Comparison of ENCODE assay signal across 10 mouse cellular contexts in genomic region chr4:135439904-135440522, GRCm38 (mm10). TPM values are rescaled to one million over a fixed set of nuclear protein-coding genes. Genes with fewer than 3 reads are reported as not detected.
DNase-seq lines count a peak whose midpoint lies in the region; ATAC-seq and TF ChIP-seq lines count a peak whose summit lies in the region.
"Had no signal": no experiment of that assay in that cellular context is flagged by ENCODE, and none has a peak within 500 bp of the region (broad histone marks: within the 10 kb centered on the region; RNA-seq: fewer than 3 reads in every experiment).

No protein-coding gene starts in this region.

- peak overlapping the region; percentile 19; the same call in 1 of the 2 replicates for H3K4me3 ChIP-seq in liver, postnatal 0 days (ENCODE audit: low read depth, low read length)
- H3K4me3 ChIP-seq: neural tube, embryonic 13.5 days had no signal

- TF ChIP-seq EP300 in liver, postnatal 0 days (IDR thresholded peaks at IDR 0.05; ENCODE audit: low read depth): peak; percentile 92

- peak overlapping the region; percentile 91 for H3K27ac ChIP-seq in liver, postnatal 0 days (ENCODE audit: low read depth)
- H3K27ac ChIP-seq: embryonic facial prominence, embryonic 15.5 days; neural tube, embryonic 13.5 days had no signal

- H3K4me1 ChIP-seq in liver, postnatal 0 days (ENCODE audit: insufficient read depth): peaks cover 14% of the 10 kb centered on the region

- H3K9me3 ChIP-seq in liver, postnatal 0 days (ENCODE audit: low read length): no peaks in the 10 kb centered on the region
- H3K9me3 ChIP-seq: embryonic facial prominence, embryonic 15.5 days; neural tube, embryonic 13.5 days had no signal

- no peaks in the 10 kb centered on the region for H3K27me3 ChIP-seq in liver, postnatal 0 days (ENCODE audit: insufficient read depth, low read length)
- H3K27me3 ChIP-seq: embryonic facial prominence, embryonic 15.5 days; neural tube, embryonic 13.5 days had no signal

- WGBS in liver, postnatal 0 days (ENCODE audit: insufficient replicate concordance): 23% methylated on average over 9 of the region's 9 CpGs

- H3K36me3 ChIP-seq in liver, postnatal 0 days (replicated peaks; ENCODE audit: insufficient read depth, low read length): no peaks in the 10 kb centered on the region
- H3K36me3 ChIP-seq: embryonic facial prominence, embryonic 15.5 days; neural tube, embryonic 13.5 days had no signal

- peak; percentile 50 for DNase-seq in kidney, adult 18-20 months
- no peak for DNase-seq in kidney, adult 11 months
- DNase-seq in Muller cell, postnatal 12 days (ENCODE audit: inconsistent ontology term): peak; percentile 26
- peak; percentile 74 for DNase-seq in liver, postnatal 0 days
- peak; percentile 57 to 71 for DNase-seq in spleen, postnatal 10 days (ENCODE audit: low spot score in 2 of 2)
- DNase-seq in urinary bladder, postnatal 36 days (ENCODE audit: low spot score in 2 of 2): no peak
- no peak for DNase-seq in left cerebral cortex, postnatal 36 days (ENCODE audit: low spot score in 2 of 2)

- intact Hi-C loops in left cerebral cortex, postnatal 36 days (cut with DNase I): no loop called here

- peak overlapping the region; percentile 45 for H3K9ac ChIP-seq in liver, postnatal 0 days (replicated peaks)
- H3K9ac ChIP-seq: embryonic facial prominence, embryonic 15.5 days had no signal

- peak; percentile 85 for TF ChIP-seq CTCF in liver, postnatal 0 days (IDR thresholded peaks at IDR 0.05; ENCODE audit: low read depth)

- peak; percentile 30 for ATAC-seq in granulocyte monocyte progenitor cell, adult 5-6 weeks (replicated peaks; ENCODE audit: poor library complexity, severe bottlenecking)
- peak; percentile 70 for ATAC-seq in liver, postnatal 0 days

- peak overlapping the region; percentile 52 for H3K4me2 ChIP-seq in liver, postnatal 0 days (ENCODE audit: low read depth, low read length)

RNA-seq across cellular contexts. Expression of gene Rcan3, which starts 6.4 kb away (rescaled TPM):
- total RNA-seq in granulocyte monocyte progenitor cell, adult 5-6 weeks (2014; fragmentation: Nextera tagmentation): 3.0 and 9.3 TPM in 2 replicates
- 3.6 and 4.9 TPM in 2 replicates for total RNA-seq in granulocyte monocyte progenitor cell, adult 5-6 weeks (2017)
- polyA plus RNA-seq in liver, postnatal 0 days (2015; fragmentation: Nextera tagmentation; extraction: Ambion mirVana): 3.7 and 4.9 TPM in 2 replicates
- total RNA-seq in left cerebral cortex, postnatal 36 days (2021): 10 to 100 TPM; 25.3 to 30.3 TPM

RNA-seq across cellular contexts. Expression of gene Ncmap, which starts 42.0 kb away (rescaled TPM):
- not detected in 2 replicates for total RNA-seq in granulocyte monocyte progenitor cell, adult 5-6 weeks (2014; fragmentation: Nextera tagmentation)
- not detected in 2 replicates for total RNA-seq in granulocyte monocyte progenitor cell, adult 5-6 weeks (2017)
- 0.12 and 0.14 TPM in 2 replicates for polyA plus RNA-seq in liver, postnatal 0 days (2015; fragmentation: Nextera tagmentation; extraction: Ambion mirVana)
- under 1 TPM; 0.39 to 0.54 TPM for total RNA-seq in left cerebral cortex, postnatal 36 days (2021)

RNA-seq across cellular contexts. Expression of gene Stpg1, which starts 54.6 kb away (rescaled TPM):
- total RNA-seq in granulocyte monocyte progenitor cell, adult 5-6 weeks (2014; fragmentation: Nextera tagmentation): not detected in 2 replicates
- not detected in 2 replicates for total RNA-seq in granulocyte monocyte progenitor cell, adult 5-6 weeks (2017)
- not detected in 2 replicates for polyA plus RNA-seq in liver, postnatal 0 days (2015; fragmentation: Nextera tagmentation; extraction: Ambion mirVana)
- 1 to 10 TPM; 1.0 to 1.9 TPM for total RNA-seq in left cerebral cortex, postnatal 36 days (2021)

RNA-seq across cellular contexts. Expression of gene Nipal3, which starts 54.8 kb away (rescaled TPM):
- total RNA-seq in granulocyte monocyte progenitor cell, adult 5-6 weeks (2014; fragmentation: Nextera tagmentation): 5.7 and 8.4 TPM in 2 replicates
- total RNA-seq in granulocyte monocyte progenitor cell, adult 5-6 weeks (2017): 21.9 and 29.1 TPM in 2 replicates
- 1.6 TPM in 2 replicates for polyA plus RNA-seq in liver, postnatal 0 days (2015; fragmentation: Nextera tagmentation; extraction: Ambion mirVana)
- total RNA-seq in left cerebral cortex, postnatal 36 days (2021): 100 to 1,000 TPM; 107 to 108 TPM

Comparison
In these comparisons a context has a peak if more than half of its experiments do, and no peak if none do; other contexts are left out.
1. DNase-seq: peak in kidney, adult 18-20 months (single experiment), Muller cell, postnatal 12 days (single experiment), liver, postnatal 0 days (single experiment) and spleen, postnatal 10 days (2 of 2); none in kidney, adult 11 months (single experiment), urinary bladder, postnatal 36 days (0 of 2) and left cerebral cortex, postnatal 36 days (0 of 2).